Mouse (Mus musculus): ENCODE measurements around the gene Hcn4.
A peak's percentile ranks its signal among the peaks of the same experiment; 100 is the strongest.

Gene Hcn4

DNA sequence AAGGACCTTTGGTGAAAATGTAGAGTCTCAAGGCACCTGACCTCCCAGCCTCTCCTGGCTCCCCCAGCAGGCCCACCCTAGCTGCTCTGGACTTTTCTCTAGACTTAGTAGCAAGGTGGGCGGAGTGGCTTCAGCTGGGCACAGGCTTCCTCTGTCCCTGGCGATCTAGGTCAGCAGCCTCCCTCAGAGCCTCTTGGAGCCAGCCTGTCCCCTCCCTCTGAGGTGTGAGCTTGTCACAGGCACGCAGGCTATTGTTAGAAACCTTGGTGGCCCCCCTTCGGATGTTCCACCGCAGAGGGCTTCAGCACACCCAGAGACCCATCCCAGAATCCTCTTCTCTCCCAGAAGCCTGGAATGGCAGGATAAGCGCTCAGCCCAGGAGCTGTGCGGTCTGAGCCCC lies 24.5 kb downstream of the Hcn4 start:
- no peak for DNase-seq (ENCODE audit: low read depth in 2 of 2, low spot score in 2 of 2)

GRCm38 (mm10) chr9:58849576-58850315 lies 26.5 kb downstream of the Hcn4 start:
- no peak for DNase-seq (ENCODE audit: low read depth in 2 of 2, low spot score in 2 of 2)

DNA sequence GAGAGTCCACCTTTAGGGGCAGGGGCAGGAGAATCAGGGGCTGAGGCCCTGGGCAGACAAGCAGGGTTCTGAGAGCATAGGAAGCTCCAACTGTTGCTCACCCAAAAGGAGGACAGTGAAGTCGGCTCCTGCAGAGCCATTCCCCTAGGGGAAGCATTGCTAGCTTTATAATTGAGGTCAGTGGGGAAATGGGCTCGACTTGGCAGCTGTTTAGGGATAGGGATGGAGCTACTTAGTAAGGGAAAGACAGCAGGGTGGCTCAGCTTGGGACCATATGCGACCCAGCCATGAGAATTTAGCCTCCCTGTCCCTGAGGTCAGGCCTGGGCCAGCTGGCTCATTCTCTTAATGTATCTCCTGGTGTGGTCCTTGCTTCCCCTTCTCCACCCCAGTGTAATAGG lies 31.7 kb downstream of the Hcn4 start:
- DNase-seq (ENCODE audit: low read depth in 2 of 2, low spot score in 2 of 2): no peak

DNA sequence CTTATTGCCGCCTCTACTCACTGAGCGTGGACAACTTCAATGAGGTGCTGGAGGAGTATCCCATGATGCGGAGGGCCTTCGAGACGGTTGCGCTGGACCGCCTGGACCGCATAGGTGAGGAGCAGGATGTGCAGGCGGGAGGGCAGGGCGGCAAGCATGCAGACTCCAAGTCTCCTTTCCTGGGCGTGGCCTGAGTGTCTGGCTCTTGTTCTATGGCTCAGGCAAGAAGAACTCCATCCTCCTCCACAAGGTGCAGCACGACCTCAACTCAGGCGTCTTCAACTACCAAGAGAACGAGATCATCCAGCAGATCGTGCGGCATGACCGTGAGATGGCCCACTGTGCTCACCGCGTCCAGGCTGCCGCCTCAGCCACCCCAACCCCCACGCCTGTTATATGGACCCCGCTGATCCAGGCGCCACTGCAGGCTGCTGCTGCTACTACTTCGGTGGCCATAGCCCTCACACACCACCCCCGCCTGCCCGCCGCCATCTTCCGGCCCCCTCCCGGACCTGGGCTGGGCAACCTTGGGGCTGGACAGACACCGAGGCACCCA lies 35.9 kb downstream of the Hcn4 start:
- no peak for DNase-seq (ENCODE audit: low read depth in 2 of 2, low spot score in 2 of 2)

- DNase-seq (ENCODE audit: low read depth in 2 of 2, low spot score in 2 of 2): no peak
Measured at GRCm38 (mm10) chr9:58863826-58864225, 40.6 kb downstream of the Hcn4 start.

- DNase-seq (ENCODE audit: low read depth in 2 of 2, low spot score in 2 of 2): no peak
Measured at GRCm38 (mm10) chr9:58871141-58871540, 47.9 kb downstream of the Hcn4 start.

- DNase-seq (ENCODE audit: low read depth in 2 of 2, low spot score in 2 of 2): no peak
Measured at GRCm38 (mm10) chr9:58873541-58874324, 50.5 kb downstream of the Hcn4 start.

GRCm38 (mm10) chr9:58874354-58874753 lies 51.1 kb downstream of the Hcn4 start:
- no peak for DNase-seq (ENCODE audit: low read depth in 2 of 2, low spot score in 2 of 2)

- DNase-seq (ENCODE audit: low read depth in 2 of 2, low spot score in 2 of 2): no peak
Measured at GRCm38 (mm10) chr9:58875439-58875838, 52.2 kb downstream of the Hcn4 start.

GRCm38 (mm10) chr9:58876946-58877625 lies 53.9 kb downstream of the Hcn4 start:
- DNase-seq (ENCODE audit: low read depth in 2 of 2, low spot score in 2 of 2): no peak

GRCm38 (mm10) chr9:58879836-58880235 lies 56.6 kb downstream of the Hcn4 start:
- DNase-seq (ENCODE audit: low read depth in 2 of 2, low spot score in 2 of 2): no peak

DNA sequence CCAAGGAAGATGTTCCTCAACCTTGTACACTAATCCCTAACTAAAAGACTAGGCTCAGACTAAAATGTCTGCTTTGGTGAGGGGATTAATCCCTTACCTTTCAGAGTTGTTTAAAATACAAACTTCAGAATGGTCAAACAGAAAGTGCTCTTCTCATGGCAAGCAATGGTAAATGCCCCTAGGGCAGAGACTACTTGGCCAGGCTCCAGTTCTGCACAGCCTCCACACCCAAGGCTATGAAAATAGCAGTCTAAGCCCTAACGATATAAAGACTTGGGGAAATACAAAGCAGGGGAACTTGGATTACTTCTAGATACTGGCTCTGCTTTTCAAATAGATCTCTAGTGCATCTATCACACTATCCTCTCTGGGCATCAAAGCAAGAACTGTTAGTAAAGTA lies 59.5 kb downstream of the Hcn4 start:
- DNase-seq (ENCODE audit: low read depth in 2 of 2, low spot score in 2 of 2): no peak

- DNase-seq (ENCODE audit: low read depth in 2 of 2, low spot score in 2 of 2): no peak
Measured at GRCm38 (mm10) chr9:58889782-58890448, 66.7 kb downstream of the Hcn4 start.

DNA sequence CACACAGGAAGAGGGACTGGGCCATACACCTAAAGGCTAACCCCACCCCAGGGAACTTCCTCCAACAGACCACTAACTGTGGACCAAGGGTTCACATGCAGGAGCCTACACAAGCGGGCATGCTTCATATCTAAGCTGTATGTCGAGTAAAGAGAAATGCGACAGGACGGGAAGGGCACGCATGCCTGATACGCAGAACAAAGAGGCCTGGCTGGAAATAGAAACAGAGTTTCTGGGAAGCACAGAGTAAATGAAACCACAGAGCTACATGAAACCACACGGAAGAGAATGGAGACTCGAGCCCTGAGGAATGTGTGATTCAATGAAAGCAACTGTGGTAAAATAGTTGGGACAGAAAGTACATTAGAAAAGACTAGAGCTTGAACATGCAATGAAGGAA lies 67.7 kb downstream of the Hcn4 start:
- DNase-seq (ENCODE audit: low read depth in 2 of 2, low spot score in 2 of 2): no peak

DNA sequence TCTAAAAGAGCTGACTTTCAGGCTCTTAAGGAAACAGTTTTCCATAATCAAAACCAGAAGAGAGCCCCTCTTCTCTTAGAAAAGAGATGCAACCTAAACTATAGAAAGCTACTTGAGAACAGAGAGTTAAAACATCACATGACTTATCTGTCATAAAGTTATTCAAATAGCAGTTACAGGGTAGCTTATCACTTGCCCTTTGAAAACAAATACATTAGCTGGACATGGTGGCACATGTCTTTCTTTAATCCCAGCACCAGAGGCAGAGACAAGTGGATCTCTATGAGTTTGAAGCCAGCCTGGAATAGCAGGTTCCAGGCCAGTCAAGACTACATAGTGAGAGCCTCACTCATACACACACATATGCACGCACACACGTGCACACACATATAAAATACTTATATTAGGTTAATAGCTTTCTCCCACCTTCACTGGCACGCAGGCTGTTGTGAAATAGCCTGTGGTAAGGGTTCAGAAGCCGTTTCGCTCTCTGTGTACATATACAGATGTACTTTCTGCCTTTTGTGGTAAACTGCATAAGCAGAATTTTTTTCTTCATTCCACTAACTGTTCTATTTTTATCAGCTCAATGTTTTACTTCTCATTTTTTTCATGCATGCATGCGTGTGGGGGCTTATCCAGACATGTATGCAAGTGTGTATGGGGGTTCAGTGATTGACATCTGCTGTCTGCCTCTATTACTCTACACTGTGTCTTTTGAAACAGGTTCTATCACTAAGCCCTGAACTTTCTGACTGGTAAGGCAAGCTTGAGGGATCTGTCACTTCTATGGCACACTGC lies 68.8 kb downstream of the Hcn4 start:
- no peak for DNase-seq (ENCODE audit: low read depth in 2 of 2, low spot score in 2 of 2)

DNA sequence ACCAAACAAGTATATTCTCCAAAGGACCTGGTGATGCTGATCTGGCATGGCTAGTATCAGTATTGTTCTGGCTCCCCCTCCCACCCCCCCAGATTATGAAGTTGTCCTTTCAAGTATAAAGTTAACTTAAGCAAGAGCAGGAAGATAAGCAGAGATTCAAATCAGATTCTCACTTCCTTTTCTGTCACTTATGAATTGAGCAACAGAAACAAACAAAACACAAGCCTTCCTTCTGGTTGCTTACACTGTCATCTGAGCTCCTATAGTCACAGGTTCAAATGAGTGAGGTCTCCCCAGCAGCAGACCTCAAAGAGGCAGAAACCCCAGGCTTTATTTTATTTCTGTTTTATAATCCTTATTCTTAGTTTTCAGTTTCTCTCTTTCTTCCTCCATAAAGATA lies 76.4 kb downstream of the Hcn4 start:
- DNase-seq (ENCODE audit: low read depth in 2 of 2, low spot score in 2 of 2): no peak

DNA sequence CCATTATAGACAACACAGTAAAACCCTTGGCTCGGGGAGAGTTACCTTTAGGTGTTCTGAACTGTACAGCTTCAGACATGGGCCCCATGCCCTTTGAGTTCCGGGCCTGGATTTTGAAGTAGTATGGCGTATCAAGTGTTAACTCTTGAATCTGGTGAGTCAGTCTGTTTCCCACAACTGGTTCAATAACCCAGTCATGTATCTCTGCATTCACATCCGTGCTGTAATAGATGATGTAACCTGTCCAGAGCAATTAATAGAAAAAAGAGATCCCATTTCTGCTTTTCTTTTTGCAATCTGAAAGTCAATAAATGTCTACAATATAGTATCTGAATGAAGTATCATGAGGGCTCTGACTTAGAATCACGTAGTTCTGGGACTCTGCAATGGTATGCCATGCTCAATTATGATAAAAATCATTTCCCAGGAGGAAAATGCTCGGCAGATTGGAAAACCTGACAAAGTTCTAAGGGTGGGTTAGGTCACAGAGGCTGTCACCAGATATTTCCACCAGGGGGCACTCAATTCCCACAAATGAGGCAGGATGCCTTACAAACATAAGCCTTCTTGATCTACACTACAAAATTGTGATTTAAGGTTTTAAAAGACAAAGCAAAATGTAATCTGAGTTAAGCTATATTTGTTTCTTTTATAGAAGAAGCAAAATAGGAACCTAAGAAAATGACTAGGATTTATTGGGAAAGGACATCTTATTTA lies 79.8 kb downstream of the Hcn4 start:
- peak in 1 of 2 experiments; percentile 9 for DNase-seq (ENCODE audit: low read depth in 2 of 2, low spot score in 2 of 2)
